Mouse (Mus musculus): ENCODE measurements around the gene Mrpl1. TPM values are rescaled to one million over a fixed set of nuclear protein-coding genes. Genes with fewer than 3 reads are reported as not detected.

Gene Mrpl1
- polyA plus RNA-seq, 1 experiment from 2014 or later, result 14.6 TPM

DNA sequence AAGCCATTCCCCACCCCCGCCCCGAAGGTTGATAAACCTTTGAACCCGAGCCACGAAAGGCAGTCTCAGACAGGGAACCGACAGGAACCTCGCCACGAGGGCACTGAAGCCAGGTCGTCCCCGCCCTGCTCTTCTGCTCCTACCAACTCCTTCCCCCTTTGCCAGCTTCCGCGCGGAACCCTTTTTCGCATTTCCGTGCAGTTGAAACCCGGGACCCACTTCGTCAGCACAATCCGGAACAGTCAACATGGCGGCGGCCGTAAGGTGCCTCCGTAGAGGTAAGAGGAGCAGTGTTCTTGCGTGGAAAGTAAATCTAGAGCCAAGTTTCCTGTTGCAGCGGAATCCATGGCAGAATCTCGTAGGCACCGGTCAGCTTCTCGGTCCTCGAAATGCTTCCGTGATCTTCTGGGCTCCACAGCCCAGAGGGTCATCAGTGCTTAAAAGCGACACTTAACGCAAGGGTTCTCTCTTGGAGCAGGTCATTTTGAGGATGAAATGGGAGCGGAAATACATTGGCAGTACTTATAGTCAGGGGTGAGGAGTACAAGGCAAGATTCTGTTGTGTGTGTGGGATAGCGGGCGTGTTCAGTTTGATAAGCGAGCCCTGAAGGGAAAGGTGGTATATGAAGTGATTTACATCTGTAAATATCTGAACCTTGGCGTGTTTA, 757 bp downstream of the Mrpl1 start:
- under 1% methylated on average over 35 of the region's 35 CpGs for WGBS
- Histone ChIP-seq H3K27ac (replicated peaks) (peak overlapping the region; percentile 79), H3K4me2 (peak overlapping the region; percentile 84), H3K9me3 (no peaks in the 10 kb centered on the region), H3K9ac (peak overlapping the region; percentile 59), H3K27me3 (no peaks in the 10 kb centered on the region), H3K4me3 (peak overlapping the region; percentile 58), H3K36me3 (peaks cover 5% of the 10 kb centered on the region; the same call in 1 of the 2 replicates), H3K4me1 (replicated peaks) (peaks cover 12% of the 10 kb centered on the region)
- peak; percentile 97 for ATAC-seq (ENCODE audit: low FRiP score, low read depth)

DNA sequence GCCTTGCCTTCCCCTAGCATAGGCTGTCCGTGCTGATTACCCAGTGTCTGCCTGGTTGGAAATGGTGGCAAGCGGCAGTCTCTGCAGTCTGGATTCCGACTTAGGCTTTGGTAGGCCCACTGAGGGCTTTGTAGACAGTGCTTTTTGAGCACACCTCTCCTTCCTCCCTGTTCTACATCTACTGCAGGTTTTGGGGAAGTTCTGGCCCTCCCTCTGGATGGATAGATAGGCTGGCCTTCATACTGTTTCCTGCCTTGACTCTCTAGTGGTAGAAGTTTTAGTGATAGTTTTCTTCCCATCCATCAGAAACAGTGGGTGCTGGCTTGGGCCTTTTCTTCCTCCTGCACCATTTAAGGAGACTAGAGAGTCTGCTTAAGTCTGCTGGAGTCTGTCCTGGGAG, 9.4 kb downstream of the Mrpl1 start:
- ATAC-seq (ENCODE audit: low FRiP score, low read depth), result no peak
- H3K36me3 ChIP-seq, result peaks cover 10% of the 10 kb centered on the region; the same call in 1 of the 2 replicates
- H3K9me3 ChIP-seq, result no peaks in the 10 kb centered on the region
- 64% methylated on average over 3 of the region's 3 CpGs for WGBS
- H3K27me3 ChIP-seq, result no peaks in the 10 kb centered on the region
- 0 out of 2 replicates have a peak, but pooled peaks cover 5% of the 10 kb centered on the region for H3K4me1 ChIP-seq (replicated peaks)
- no peak overlapping the region for H3K4me3 ChIP-seq
- no peak overlapping the region for H3K4me2 ChIP-seq
- no peak overlapping the region for H3K27ac ChIP-seq (replicated peaks)
- H3K9ac ChIP-seq, result no peak overlapping the region

DNA sequence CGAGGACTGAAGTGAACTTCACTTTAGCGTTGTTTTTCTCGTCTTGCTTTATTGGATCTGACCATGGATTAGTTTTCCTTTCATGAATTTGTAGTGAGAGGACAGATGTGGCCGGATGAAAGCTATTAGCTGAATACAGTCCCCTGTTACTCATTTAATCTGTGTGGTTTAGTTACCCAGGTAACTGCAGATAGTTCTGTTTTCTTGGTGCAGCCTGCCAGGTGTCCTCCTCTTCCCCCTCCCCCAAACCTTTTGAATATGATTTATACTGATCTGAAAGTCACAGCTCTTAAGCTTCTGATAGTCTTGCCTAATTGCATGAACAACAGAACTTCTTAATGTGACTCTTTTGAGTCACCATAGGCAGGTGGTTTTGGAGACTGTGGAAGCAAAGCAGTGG, 10.2 kb downstream of the Mrpl1 start:
- Histone ChIP-seq H3K36me3 (peaks cover 12% of the 10 kb centered on the region), H3K27me3 (no peaks in the 10 kb centered on the region), H3K4me1 (replicated peaks) (0 out of 2 replicates have a peak, but pooled peaks cover 5% of the 10 kb centered on the region), H3K4me3 (no peak overlapping the region), H3K27ac (replicated peaks) (no peak overlapping the region), H3K9me3 (no peaks in the 10 kb centered on the region), H3K9ac (no peak overlapping the region), H3K4me2 (no peak overlapping the region)
- WGBS, result 78% methylated on average over 4 of the region's 4 CpGs
- no peak for ATAC-seq (ENCODE audit: low FRiP score, low read depth)

DNA sequence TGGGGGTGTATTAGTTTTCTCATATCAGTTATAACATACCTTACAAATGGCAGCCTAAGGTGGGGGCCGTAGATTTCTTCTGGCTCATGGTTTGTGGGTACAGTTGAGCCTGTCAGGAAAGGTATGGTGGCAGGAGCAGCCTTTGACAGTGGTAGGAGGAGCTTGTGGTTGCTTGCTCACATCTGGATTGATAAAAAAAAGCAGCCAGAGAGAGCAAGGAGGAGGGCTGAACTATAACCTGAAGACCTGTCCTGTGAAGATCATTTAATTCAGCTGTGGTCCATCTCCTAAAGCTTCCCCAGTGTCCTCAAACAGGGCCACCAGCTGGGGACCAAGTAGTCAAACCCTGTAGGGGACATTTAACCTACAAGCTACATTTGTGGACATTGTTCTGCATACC, 12.0 kb downstream of the Mrpl1 start:
- WGBS, result 94% methylated on average over 1 of the region's 1 CpGs
- Histone ChIP-seq H3K27ac (replicated peaks) (no peak overlapping the region), H3K4me2 (no peak overlapping the region), H3K4me3 (no peak overlapping the region), H3K36me3 (peaks cover 14% of the 10 kb centered on the region; the same call in 1 of the 2 replicates), H3K27me3 (no peaks in the 10 kb centered on the region), H3K9me3 (no peaks in the 10 kb centered on the region), H3K9ac (no peak overlapping the region), H3K4me1 (replicated peaks) (0 out of 2 replicates have a peak, but pooled peaks cover 5% of the 10 kb centered on the region)
- ATAC-seq (ENCODE audit: low FRiP score, low read depth), result no peak

DNA sequence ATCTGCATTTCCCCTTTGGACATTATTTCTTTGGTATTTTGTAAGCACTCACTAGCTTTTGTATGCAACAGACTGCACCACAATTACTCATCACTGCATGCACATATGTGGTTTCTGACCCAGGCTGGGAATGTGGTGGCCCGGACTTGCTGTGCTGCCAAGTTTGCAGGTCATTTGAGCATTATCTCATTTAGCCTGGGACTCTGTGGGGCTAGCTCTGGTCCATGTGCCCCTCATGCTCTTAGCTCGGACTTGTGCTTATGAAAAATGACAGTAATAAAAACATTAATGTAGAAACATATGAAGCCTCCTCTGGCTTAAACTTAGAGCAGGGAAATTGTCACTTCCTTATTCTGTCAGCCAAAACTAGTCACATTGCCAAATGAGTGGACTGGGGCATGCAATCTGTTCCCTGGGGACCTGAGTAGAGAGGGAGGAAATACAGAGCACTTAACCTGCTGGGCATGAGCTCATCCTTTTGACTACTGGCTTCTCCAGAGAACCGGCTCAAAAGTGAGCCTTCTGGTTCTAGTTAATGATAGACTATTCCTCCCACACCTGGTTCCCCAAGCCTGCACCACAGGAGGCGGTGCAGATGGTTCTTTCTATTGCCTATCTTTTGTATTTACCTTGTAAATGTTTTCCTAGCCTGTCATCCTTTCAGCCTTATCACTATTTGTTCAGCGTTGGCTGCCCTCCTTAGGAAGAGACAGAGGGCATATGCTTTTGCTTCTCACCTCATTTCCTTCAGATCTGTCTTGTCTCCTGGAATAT, 12.7 kb downstream of the Mrpl1 start:
- H3K27me3 ChIP-seq, result no peaks in the 10 kb centered on the region
- no peaks in the 10 kb centered on the region for H3K9me3 ChIP-seq
- H3K27ac ChIP-seq (replicated peaks), result no peak overlapping the region
- H3K4me1 ChIP-seq (replicated peaks), result 0 out of 2 replicates have a peak, but pooled peaks cover 5% of the 10 kb centered on the region
- peaks cover 18% of the 10 kb centered on the region for H3K36me3 ChIP-seq
- no peak for ATAC-seq (ENCODE audit: low FRiP score, low read depth)
- WGBS, result 60% methylated on average over 5 of the region's 5 CpGs
- H3K4me3 ChIP-seq, result no peak overlapping the region
- H3K4me2 ChIP-seq, result no peak overlapping the region
- H3K9ac ChIP-seq, result no peak overlapping the region

DNA sequence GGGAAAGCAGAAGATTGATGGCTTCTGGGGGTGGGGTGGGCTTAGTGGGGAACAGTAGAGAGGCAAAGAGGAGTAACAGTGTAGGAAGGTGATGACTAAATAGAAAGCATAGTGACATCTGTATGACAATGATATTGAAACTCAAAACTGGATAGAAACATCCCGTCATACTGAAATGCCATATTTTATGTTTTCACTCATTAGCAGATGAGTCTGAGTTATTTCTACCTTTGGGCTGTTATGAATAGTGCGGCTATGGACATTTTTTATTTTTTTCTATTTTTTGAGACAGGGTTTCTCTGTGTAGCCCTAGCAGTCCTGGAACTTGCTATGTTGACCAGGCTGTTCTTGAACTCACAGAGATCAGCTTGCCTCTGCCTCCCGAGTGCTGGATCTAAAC, 13.7 kb downstream of the Mrpl1 start:
- 0 out of 2 replicates have a peak, but pooled peaks cover 5% of the 10 kb centered on the region for H3K4me1 ChIP-seq (replicated peaks)
- no peak for ATAC-seq (ENCODE audit: low FRiP score, low read depth)
- H3K9me3 ChIP-seq, result no peaks in the 10 kb centered on the region
- peaks cover 18% of the 10 kb centered on the region for H3K36me3 ChIP-seq
- no peak overlapping the region for H3K4me2 ChIP-seq
- H3K27ac ChIP-seq (replicated peaks), result no peak overlapping the region
- no peaks in the 10 kb centered on the region for H3K27me3 ChIP-seq
- H3K9ac ChIP-seq, result no peak overlapping the region
- WGBS, result 97% methylated on average over 3 of the region's 3 CpGs
- H3K4me3 ChIP-seq, result no peak overlapping the region

DNA sequence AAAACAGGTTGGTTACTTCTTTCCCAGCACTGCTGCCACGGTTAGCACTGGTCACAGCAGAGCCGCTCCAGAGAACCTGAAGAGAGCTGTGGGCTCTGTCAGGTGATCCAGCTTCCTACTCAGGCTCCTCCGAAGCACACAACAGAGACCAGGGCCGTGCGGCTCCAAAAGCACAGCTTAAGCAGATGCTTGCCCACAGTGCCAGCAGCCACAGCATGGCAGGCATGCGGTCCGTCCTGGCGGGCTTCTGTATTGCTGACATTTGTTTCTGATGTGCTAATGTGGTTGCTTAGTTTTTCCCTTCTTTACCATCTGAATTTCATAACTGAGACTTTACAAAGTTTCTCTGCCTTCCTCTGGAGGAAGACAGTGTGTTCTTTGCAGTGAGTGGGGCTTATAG, 17.2 kb downstream of the Mrpl1 start:
- WGBS, result 92% methylated on average over 8 of the region's 8 CpGs
- no peaks in the 10 kb centered on the region for H3K27me3 ChIP-seq
- no peak for ATAC-seq (ENCODE audit: low FRiP score, low read depth)
- peaks cover 28% of the 10 kb centered on the region for H3K36me3 ChIP-seq
- H3K9ac ChIP-seq, result no peak overlapping the region
- no peak overlapping the region for H3K4me3 ChIP-seq
- H3K4me1 ChIP-seq (replicated peaks), result 0 out of 2 replicates have a peak, but pooled peaks cover 5% of the 10 kb centered on the region
- H3K27ac ChIP-seq (replicated peaks), result no peak overlapping the region
- H3K9me3 ChIP-seq, result no peaks in the 10 kb centered on the region
- no peak overlapping the region for H3K4me2 ChIP-seq

DNA sequence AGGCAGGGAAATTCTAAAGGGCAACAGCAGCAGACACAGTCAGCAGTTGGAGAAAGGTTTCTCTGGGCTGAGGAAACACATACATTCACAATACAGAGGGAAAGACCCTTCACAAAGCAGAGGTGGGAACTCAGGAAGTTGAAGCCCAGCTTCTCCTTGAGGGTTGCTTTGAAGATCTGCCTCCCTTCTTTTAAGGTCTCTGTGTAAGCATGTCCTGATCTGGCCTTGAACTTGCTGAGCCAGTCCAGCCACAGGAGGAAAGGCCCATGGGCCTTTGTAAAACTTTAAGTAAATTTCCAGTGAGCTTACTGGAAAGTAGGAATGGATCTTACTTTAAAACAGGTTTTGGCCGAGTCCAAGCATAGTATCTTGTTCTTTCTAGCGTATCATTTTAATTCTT, 19.7 kb downstream of the Mrpl1 start:
- Histone ChIP-seq H3K36me3 (peaks cover 30% of the 10 kb centered on the region), H3K9ac (no peak overlapping the region), H3K27ac (replicated peaks) (no peak overlapping the region), H3K27me3 (no peaks in the 10 kb centered on the region), H3K4me1 (replicated peaks) (no peaks in the 10 kb centered on the region), H3K9me3 (no peaks in the 10 kb centered on the region), H3K4me3 (no peak overlapping the region), H3K4me2 (no peak overlapping the region)
- no peak for ATAC-seq (ENCODE audit: low FRiP score, low read depth)
- WGBS, result 96% methylated on average over 2 of the region's 2 CpGs

DNA sequence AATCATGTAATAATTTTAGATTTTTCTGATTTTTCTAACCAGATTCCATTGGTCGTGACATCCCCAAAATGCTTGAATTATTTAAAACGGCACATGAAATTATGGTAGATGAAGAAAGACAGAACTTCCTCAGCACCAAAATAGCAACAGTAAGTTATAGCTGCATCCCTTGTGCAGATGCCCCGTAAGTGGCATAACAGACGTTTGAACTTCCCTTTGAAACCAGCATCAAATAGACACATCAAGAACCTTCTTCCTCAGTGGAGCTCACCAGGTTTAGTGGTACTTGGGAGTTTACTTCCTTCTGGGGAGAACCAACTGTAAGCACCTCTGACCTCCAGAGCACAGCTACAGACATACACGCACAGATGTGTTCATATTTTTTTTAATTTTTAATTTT, 29.5 kb downstream of the Mrpl1 start:
- Histone ChIP-seq H3K4me1 (replicated peaks) (no peaks in the 10 kb centered on the region), H3K27me3 (no peaks in the 10 kb centered on the region), H3K4me2 (no peak overlapping the region), H3K27ac (replicated peaks) (no peak overlapping the region), H3K36me3 (peaks cover 19% of the 10 kb centered on the region), H3K9me3 (no peaks in the 10 kb centered on the region), H3K4me3 (no peak overlapping the region), H3K9ac (no peak overlapping the region)
- no peak for ATAC-seq (ENCODE audit: low FRiP score, low read depth)
- WGBS, result 93% methylated on average over 5 of the region's 5 CpGs

DNA sequence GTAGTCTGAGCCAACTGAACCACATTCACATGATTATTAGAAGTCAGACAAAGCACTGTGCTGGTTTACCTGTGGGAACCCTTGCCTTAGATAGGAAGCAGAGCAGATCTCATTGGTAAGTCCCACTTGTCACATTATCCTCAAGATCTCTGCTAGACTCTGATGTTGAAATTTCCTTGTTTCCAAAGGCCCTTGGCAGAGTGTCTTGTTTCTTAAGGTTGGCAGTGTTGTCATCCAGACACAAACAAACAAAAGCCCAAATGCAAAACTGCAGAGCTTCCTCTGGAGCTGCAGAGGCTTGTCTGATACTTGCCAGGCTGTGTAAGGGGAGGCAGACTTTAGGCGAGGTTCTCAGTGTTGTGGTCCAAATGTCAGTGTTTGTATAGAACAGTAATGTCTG, 31.6 kb downstream of the Mrpl1 start:
- H3K4me2 ChIP-seq, result no peak overlapping the region
- H3K4me1 ChIP-seq (replicated peaks), result no peaks in the 10 kb centered on the region
- 78% methylated on average over 1 of the region's 1 CpGs for WGBS
- ATAC-seq (ENCODE audit: low FRiP score, low read depth), result no peak
- H3K27ac ChIP-seq (replicated peaks), result no peak overlapping the region
- H3K9me3 ChIP-seq, result no peaks in the 10 kb centered on the region
- no peak overlapping the region for H3K4me3 ChIP-seq
- H3K36me3 ChIP-seq, result peaks cover 16% of the 10 kb centered on the region
- H3K9ac ChIP-seq, result no peak overlapping the region
- H3K27me3 ChIP-seq, result no peaks in the 10 kb centered on the region

DNA sequence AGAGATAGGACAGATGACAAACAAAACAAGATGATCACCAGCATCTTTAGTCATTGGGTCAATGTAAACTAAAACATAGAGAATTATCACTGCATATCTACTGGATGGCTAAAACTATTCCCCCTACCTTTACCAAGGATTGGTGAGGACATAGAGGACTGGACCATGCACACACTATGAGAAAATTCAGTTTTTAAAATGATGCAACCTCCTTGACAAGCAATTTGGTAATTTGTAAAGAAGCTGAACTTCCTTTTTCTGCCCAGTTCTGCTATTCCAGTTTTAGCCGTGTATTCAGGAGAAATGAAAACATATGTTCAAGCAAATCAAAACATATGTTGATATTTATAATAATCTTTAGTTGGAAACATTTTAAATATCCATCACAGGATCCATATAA, 35.2 kb downstream of the Mrpl1 start:
- H3K9me3 ChIP-seq, result no peaks in the 10 kb centered on the region
- no peak for ATAC-seq (ENCODE audit: low FRiP score, low read depth)
- 86% methylated on average over 1 of the region's 1 CpGs for WGBS
- no peak overlapping the region for H3K9ac ChIP-seq
- peaks cover 9% of the 10 kb centered on the region for H3K36me3 ChIP-seq
- H3K27ac ChIP-seq (replicated peaks), result no peak overlapping the region
- no peak overlapping the region for H3K4me3 ChIP-seq
- no peak overlapping the region for H3K4me2 ChIP-seq
- H3K4me1 ChIP-seq (replicated peaks), result no peaks in the 10 kb centered on the region
- H3K27me3 ChIP-seq, result no peaks in the 10 kb centered on the region

DNA sequence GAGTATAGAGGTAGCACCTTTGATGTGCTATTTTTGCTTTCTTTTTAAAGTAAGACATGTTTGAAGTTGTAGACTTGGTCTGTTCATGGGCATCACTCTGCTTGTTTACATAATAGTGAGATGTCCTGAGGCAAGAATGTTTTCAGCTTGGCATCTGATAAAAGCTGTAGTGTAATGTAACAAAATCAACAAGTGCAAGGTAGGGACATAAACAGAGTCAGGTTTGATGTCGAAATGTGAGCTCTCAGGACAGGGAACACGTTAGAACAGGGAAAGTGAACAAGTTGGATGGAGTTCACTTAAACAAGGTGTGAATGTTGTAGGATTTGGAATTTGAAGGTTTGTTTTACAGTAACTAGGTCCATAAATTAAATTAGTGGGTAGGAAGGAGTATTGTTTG, 44.7 kb downstream of the Mrpl1 start:
- no peaks in the 10 kb centered on the region for H3K9me3 ChIP-seq
- ATAC-seq (ENCODE audit: low FRiP score, low read depth), result no peak
- H3K27me3 ChIP-seq, result no peaks in the 10 kb centered on the region
- no peak overlapping the region for H3K4me2 ChIP-seq
- no peaks in the 10 kb centered on the region for H3K4me1 ChIP-seq (replicated peaks)
- H3K9ac ChIP-seq, result no peak overlapping the region
- H3K36me3 ChIP-seq, result peaks cover 4% of the 10 kb centered on the region; the same call in 1 of the 2 replicates
- WGBS, result 87% methylated on average over 2 of the region's 2 CpGs
- H3K4me3 ChIP-seq, result no peak overlapping the region
- H3K27ac ChIP-seq (replicated peaks), result no peak overlapping the region
